Mouse (Mus musculus): Measurements from ENCODE around the gene Arhgdig.

DNA sequence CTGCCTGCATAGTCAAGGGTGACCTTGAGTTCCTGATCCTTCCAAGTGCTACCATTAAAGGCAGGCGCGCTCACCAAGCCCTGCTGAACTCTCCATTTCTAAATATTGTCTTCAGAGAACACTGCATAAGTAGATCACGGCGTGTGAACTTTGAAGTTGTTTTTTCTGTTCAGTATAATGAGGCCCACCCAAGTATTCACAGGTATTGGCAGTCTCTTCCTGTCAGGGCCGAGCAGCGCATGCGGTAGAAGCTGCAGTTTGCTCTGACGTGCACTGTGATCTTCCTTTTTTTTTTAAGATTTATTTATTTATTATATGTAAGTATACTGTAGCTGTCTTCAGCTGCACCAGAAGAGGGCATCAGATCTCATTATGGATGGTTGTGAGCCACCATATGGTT lies 26.8 kb upstream of the Arhgdig start:
- TF ChIP-seq POLR2A (IDR thresholded peaks at IDR 0.05; ENCODE audit: insufficient read length, low read depth) (no peak), MYOG (IDR thresholded peaks at IDR 0.05; ENCODE audit: control insufficient read depth in 1 of 3, insufficient read depth in 1 of 3, insufficient read length in 2 of 3, low read depth in 2 of 3) (no peak), SRF (IDR thresholded peaks at IDR 0.05; ENCODE audit: control insufficient read depth, insufficient read length, low read depth) (no peak)

All from myocyte (in vitro differentiated cells).